Mouse (Mus musculus): ENCODE results near the gene Med28. TPM values are rescaled to one million over a fixed set of nuclear protein-coding genes. Genes with fewer than 3 reads are reported as not detected.

Med28 gene
- polyA plus RNA-seq, 1 experiment from 2014 or later: 226 TPM

GRCm38 (mm10) chr5:45480066-45480465 is 40.0 kb upstream of the Med28 start:
- Histone ChIP-seq H3K4me1 (ENCODE audit: control insufficient read depth, insufficient read depth, low read length) (peaks cover 3% of the 10 kb centered on the region; the same call in 1 of the 2 replicates), H3K9me3 (ENCODE audit: control insufficient read depth, low read length) (no peaks in the 10 kb centered on the region), H3K27ac (replicated peaks; ENCODE audit: low read depth, low read length) (no peak overlapping the region), H3K4me3 (ENCODE audit: low read depth, low read length) (no peak overlapping the region), H3K27me3 (replicated peaks; ENCODE audit: control insufficient read depth, insufficient read depth, low read length) (no peaks in the 10 kb centered on the region), H3K9ac (ENCODE audit: low read depth, low read length) (no peak overlapping the region), H3K36me3 (ENCODE audit: control insufficient read depth, insufficient read depth, low read length) (no peaks in the 10 kb centered on the region), H3K4me2 (ENCODE audit: low read depth, low read length) (no peak overlapping the region)
- no peak for ATAC-seq (ENCODE audit: low read depth)
- no peak for DNase-seq (ENCODE audit: low spot score)
- WGBS: 88% methylated on average over 1 of the region's 1 CpGs

- Histone ChIP-seq H3K36me3 (ENCODE audit: control insufficient read depth, insufficient read depth, low read length) (no peaks in the 10 kb centered on the region), H3K27me3 (replicated peaks; ENCODE audit: control insufficient read depth, insufficient read depth, low read length) (no peaks in the 10 kb centered on the region), H3K9ac (ENCODE audit: low read depth, low read length) (no peak overlapping the region), H3K4me1 (ENCODE audit: control insufficient read depth, insufficient read depth, low read length) (peaks cover 2% of the 10 kb centered on the region; the same call in 1 of the 2 replicates), H3K9me3 (ENCODE audit: control insufficient read depth, low read length) (no peaks in the 10 kb centered on the region), H3K4me3 (ENCODE audit: low read depth, low read length) (no peak overlapping the region), H3K4me2 (ENCODE audit: low read depth, low read length) (no peak overlapping the region), H3K27ac (replicated peaks; ENCODE audit: low read depth, low read length) (no peak overlapping the region)
- DNase-seq (ENCODE audit: low spot score) (no peak), ATAC-seq (ENCODE audit: low read depth) (no peak)
- 85% methylated on average over 2 of the region's 2 CpGs for WGBS
These were observed 38.9 kb upstream of the Med28 start for GRCm38 (mm10) chr5:45481125-45481524.

GRCm38 (mm10) chr5:45482607-45483006 is 37.4 kb upstream of the Med28 start:
- Histone ChIP-seq H3K9me3 (ENCODE audit: control insufficient read depth, low read length) (no peaks in the 10 kb centered on the region), H3K27me3 (replicated peaks; ENCODE audit: control insufficient read depth, insufficient read depth, low read length) (no peaks in the 10 kb centered on the region), H3K4me1 (ENCODE audit: control insufficient read depth, insufficient read depth, low read length) (no peaks in the 10 kb centered on the region), H3K36me3 (ENCODE audit: control insufficient read depth, insufficient read depth, low read length) (no peaks in the 10 kb centered on the region), H3K4me2 (ENCODE audit: low read depth, low read length) (no peak overlapping the region), H3K27ac (replicated peaks; ENCODE audit: low read depth, low read length) (no peak overlapping the region), H3K9ac (ENCODE audit: low read depth, low read length) (no peak overlapping the region), H3K4me3 (ENCODE audit: low read depth, low read length) (no peak overlapping the region)
- WGBS: 69% methylated on average over 3 of the region's 3 CpGs
- ATAC-seq (ENCODE audit: low read depth) (no peak), DNase-seq (ENCODE audit: low spot score) (no peak)

DNA sequence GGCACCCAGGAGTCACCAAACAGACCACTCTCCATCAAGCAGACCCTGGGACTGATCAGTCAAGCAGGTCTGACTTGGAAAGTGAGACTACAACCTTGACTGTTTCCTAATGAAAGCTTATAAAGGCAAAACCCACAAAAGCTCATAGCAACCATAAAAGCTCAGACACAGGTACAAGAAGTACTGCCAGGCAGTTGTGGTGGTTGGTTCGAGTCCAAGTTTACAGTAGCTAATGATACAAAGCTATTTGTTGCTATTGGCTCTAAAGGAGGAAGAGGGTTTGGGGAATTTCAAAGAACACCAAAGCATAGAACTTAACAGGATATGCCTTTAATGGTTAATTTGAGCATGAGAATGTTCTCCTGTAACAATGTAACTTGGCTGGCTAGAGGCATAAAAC is 36.4 kb upstream of the Med28 start:
- Histone ChIP-seq H3K9me3 (ENCODE audit: control insufficient read depth, low read length) (no peaks in the 10 kb centered on the region), H3K27ac (replicated peaks; ENCODE audit: low read depth, low read length) (no peak overlapping the region), H3K4me2 (ENCODE audit: low read depth, low read length) (no peak overlapping the region), H3K9ac (ENCODE audit: low read depth, low read length) (no peak overlapping the region), H3K4me1 (ENCODE audit: control insufficient read depth, insufficient read depth, low read length) (no peaks in the 10 kb centered on the region), H3K27me3 (replicated peaks; ENCODE audit: control insufficient read depth, insufficient read depth, low read length) (no peaks in the 10 kb centered on the region), H3K36me3 (ENCODE audit: control insufficient read depth, insufficient read depth, low read length) (no peaks in the 10 kb centered on the region), H3K4me3 (ENCODE audit: low read depth, low read length) (no peak overlapping the region)
- 74% methylated on average over 1 of the region's 1 CpGs for WGBS
- ATAC-seq (ENCODE audit: low read depth) (no peak), DNase-seq (ENCODE audit: low spot score) (no peak)

DNA sequence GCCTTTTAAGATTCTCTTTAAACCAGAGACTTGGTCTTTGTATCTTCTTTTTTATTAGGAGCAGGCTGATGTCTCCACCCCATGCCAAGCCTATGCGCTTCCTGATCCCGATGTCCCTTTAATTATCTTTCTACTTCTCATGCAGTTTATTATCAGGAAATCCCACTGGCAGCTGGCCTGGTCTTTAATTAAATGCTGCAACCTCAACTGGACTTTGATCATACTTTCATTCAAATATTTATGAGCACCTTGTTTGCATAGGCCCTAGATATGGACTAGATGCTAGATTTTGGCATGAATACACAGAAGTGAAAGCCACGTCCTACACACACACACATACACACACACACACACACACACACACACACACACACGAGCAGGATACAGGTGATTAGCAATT is 28.3 kb upstream of the Med28 start:
- H3K4me1 ChIP-seq (ENCODE audit: control insufficient read depth, insufficient read depth, low read length): peaks cover 8% of the 10 kb centered on the region
- no peak overlapping the region for H3K9ac ChIP-seq (ENCODE audit: low read depth, low read length)
- H3K27me3 ChIP-seq (replicated peaks; ENCODE audit: control insufficient read depth, insufficient read depth, low read length): no peaks in the 10 kb centered on the region
- no peaks in the 10 kb centered on the region for H3K9me3 ChIP-seq (ENCODE audit: control insufficient read depth, low read length)
- no peak overlapping the region for H3K4me2 ChIP-seq (ENCODE audit: low read depth, low read length)
- no peak overlapping the region for H3K27ac ChIP-seq (replicated peaks; ENCODE audit: low read depth, low read length)
- 67% methylated on average over 4 of the region's 4 CpGs for WGBS
- ATAC-seq (ENCODE audit: low read depth) (no peak), DNase-seq (ENCODE audit: low spot score) (no peak)
- peaks cover 4% of the 10 kb centered on the region; the same call in 1 of the 2 replicates for H3K36me3 ChIP-seq (ENCODE audit: control insufficient read depth, insufficient read depth, low read length)
- H3K4me3 ChIP-seq (ENCODE audit: low read depth, low read length): no peak overlapping the region

DNA sequence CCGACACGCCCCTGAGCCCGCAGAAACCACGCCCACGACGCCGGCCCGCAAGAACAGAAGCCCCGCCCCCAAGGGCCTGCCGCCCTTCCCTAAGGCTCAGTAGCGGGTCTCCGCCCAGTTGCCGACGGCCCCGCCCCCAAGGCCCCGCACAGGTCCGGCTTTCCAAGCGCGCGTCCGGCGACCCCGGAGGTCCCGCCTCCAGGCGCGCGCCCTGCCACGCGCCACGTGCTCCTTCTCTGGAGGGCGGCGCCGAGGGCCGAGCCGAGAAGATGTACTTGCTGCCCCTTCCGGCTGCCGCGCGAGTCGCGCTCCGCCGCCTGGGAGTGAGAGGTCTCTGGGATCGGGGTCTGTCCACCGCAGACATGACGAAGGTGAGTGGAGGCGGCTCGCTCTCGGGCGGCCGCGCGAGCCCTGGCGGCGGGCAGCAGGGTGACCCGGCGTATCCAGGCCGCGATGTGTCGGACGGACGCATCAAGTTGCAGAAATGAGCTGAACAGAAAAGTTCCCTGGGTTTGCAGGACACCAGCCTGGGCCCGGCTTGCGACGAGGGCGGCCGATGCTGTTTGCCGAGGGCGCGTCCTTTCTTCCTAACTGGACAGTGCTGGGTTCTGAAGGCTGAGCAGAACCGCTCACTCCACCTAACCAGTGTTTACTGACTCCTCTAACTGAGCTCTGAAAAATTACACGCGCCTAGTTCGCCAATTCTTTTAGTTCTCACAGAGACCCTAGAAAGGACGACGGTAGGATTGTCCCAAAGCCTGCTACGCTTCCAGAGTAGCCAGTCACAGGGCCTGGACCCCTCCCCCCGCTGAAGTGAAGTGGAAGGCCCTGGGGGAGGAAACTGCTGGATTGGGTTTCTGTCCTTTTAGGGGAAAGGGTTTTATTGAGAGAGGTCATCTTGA is 26.6 kb upstream of the Med28 start, which contains the start of gene Lap3:
Lap3 (plus strand) TSS at position 184 of the 902 bp plus-strand sequence.
- WGBS: under 1% methylated on average over 50 of the region's 78 CpGs
- peaks cover 21% of the 10 kb centered on the region for H3K36me3 ChIP-seq (ENCODE audit: control insufficient read depth, insufficient read depth, low read length)
- H3K27ac ChIP-seq (replicated peaks; ENCODE audit: low read depth, low read length): peak within 1 kb of the TSS; percentile 75
- H3K27me3 ChIP-seq (replicated peaks; ENCODE audit: control insufficient read depth, insufficient read depth, low read length): no peaks in the 10 kb centered on the region
- ATAC-seq (ENCODE audit: low read depth) (peak; percentile 95), DNase-seq (ENCODE audit: low spot score) (peak; percentile 97)
- H3K9me3 ChIP-seq (ENCODE audit: control insufficient read depth, low read length): no peaks in the 10 kb centered on the region
- H3K4me3 ChIP-seq (ENCODE audit: low read depth, low read length): peak within 1 kb of the TSS; percentile 87
- H3K4me1 ChIP-seq (ENCODE audit: control insufficient read depth, insufficient read depth, low read length): peaks cover 8% of the 10 kb centered on the region
- peak within 1 kb of the TSS; percentile 87 for H3K9ac ChIP-seq (ENCODE audit: low read depth, low read length)
- H3K4me2 ChIP-seq (ENCODE audit: low read depth, low read length): peak within 1 kb of the TSS; percentile 81

- Histone ChIP-seq H3K27me3 (replicated peaks; ENCODE audit: control insufficient read depth, insufficient read depth, low read length) (no peaks in the 10 kb centered on the region), H3K4me2 (ENCODE audit: low read depth, low read length) (peak overlapping the region; percentile 81), H3K4me1 (ENCODE audit: control insufficient read depth, insufficient read depth, low read length) (peaks cover 8% of the 10 kb centered on the region), H3K36me3 (ENCODE audit: control insufficient read depth, insufficient read depth, low read length) (peaks cover 29% of the 10 kb centered on the region), H3K9ac (ENCODE audit: low read depth, low read length) (peak overlapping the region; percentile 87), H3K27ac (replicated peaks; ENCODE audit: low read depth, low read length) (no peak overlapping the region), H3K4me3 (ENCODE audit: low read depth, low read length) (peak overlapping the region; percentile 87), H3K9me3 (ENCODE audit: control insufficient read depth, low read length) (no peaks in the 10 kb centered on the region)
- no peak for DNase-seq (ENCODE audit: low spot score)
- no peak for ATAC-seq (ENCODE audit: low read depth)
- 61% methylated on average over 9 of the region's 9 CpGs for WGBS
These were observed 25.8 kb upstream of the Med28 start for GRCm38 (mm10) chr5:45494093-45494755.

DNA sequence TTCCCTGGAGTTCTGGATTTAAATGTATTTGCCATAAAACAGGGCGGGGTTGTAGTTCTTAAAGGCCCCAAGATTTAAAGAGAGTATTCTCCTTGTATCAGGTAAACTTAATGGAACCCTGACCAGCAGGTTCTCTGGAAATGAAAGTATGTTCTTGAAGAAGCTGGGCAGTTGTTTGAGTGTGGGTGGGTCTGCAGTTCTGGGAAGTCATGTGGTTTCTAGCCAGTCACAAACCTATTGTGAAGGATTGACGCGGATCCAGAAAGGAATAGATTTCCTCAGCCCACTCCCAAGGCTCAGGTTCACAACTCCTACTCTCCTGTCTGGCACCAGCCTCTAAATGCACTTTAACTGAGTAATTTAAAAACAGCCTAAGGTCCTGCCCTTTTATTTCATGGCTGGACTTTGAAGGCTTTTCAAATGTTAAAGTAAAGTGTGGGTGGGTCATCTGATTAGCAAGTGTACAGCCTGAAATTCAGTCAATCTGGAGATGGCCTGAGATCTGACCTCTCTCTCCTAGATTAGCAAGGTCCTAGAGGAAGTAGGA is 24.5 kb upstream of the Med28 start:
- no peaks in the 10 kb centered on the region for H3K27me3 ChIP-seq (replicated peaks; ENCODE audit: control insufficient read depth, insufficient read depth, low read length)
- 82% methylated on average over 3 of the region's 3 CpGs for WGBS
- peaks cover 8% of the 10 kb centered on the region for H3K4me1 ChIP-seq (ENCODE audit: control insufficient read depth, insufficient read depth, low read length)
- no peak overlapping the region for H3K4me2 ChIP-seq (ENCODE audit: low read depth, low read length)
- H3K36me3 ChIP-seq (ENCODE audit: control insufficient read depth, insufficient read depth, low read length): peaks cover 39% of the 10 kb centered on the region
- H3K27ac ChIP-seq (replicated peaks; ENCODE audit: low read depth, low read length): no peak overlapping the region
- H3K9me3 ChIP-seq (ENCODE audit: control insufficient read depth, low read length): no peaks in the 10 kb centered on the region
- DNase-seq (ENCODE audit: low spot score) (no peak), ATAC-seq (ENCODE audit: low read depth) (no peak)
- no peak overlapping the region for H3K9ac ChIP-seq (ENCODE audit: low read depth, low read length)
- no peak overlapping the region for H3K4me3 ChIP-seq (ENCODE audit: low read depth, low read length)
